Mouse (Mus musculus): ENCODE results near the gene Sfi1.
A peak's percentile ranks its signal among the peaks of the same experiment; 100 is the strongest.
"Not testable (repeated sequence)": the region's sequence is repeated elsewhere in the genome, so short reads cannot be mapped to it uniquely, and the experiment has no call there.

Sfi1 gene

GRCm38 (mm10) chr11:3193363-3193762 lies at the start of gene Sfi1:
Gene Sfi1 (minus strand): TSS chr11:3193463.
- DNase-seq (ENCODE audit: low read depth, low spot score) = no peak

- no peak for DNase-seq (ENCODE audit: low read depth, low spot score)
Measured at GRCm38 (mm10) chr11:3242395-3242794, 49.1 kb upstream of the Sfi1 start.

GRCm38 (mm10) chr11:3235277-3235676 lies 42.0 kb upstream of the Sfi1 start:
- DNase-seq (ENCODE audit: low read depth, low spot score) = no peak

- DNase-seq (ENCODE audit: low read depth, low spot score) = no peak
Measured at GRCm38 (mm10) chr11:3233704-3234103, 40.4 kb upstream of the Sfi1 start.

GRCm38 (mm10) chr11:3232248-3232647 lies 39.0 kb upstream of the Sfi1 start:
- DNase-seq (ENCODE audit: low read depth, low spot score) = no peak

GRCm38 (mm10) chr11:3227113-3227512 lies 33.9 kb upstream of the Sfi1 start:
- peak; percentile 24 for DNase-seq (ENCODE audit: low read depth, low spot score)

- DNase-seq (ENCODE audit: low read depth, low spot score) = no peak
Measured at GRCm38 (mm10) chr11:3223105-3223504, 29.8 kb upstream of the Sfi1 start.

- no peak for DNase-seq (ENCODE audit: low read depth, low spot score)
Measured at GRCm38 (mm10) chr11:3212526-3212925, 19.3 kb upstream of the Sfi1 start.

- no peak for DNase-seq (ENCODE audit: low read depth, low spot score)
Measured at GRCm38 (mm10) chr11:3206783-3207182, 13.5 kb upstream of the Sfi1 start.

GRCm38 (mm10) chr11:3205207-3205606 lies 11.9 kb upstream of the Sfi1 start:
- peak; percentile 20 for DNase-seq (ENCODE audit: low read depth, low spot score)

GRCm38 (mm10) chr11:3203771-3204170 lies 10.5 kb upstream of the Sfi1 start:
- no peak for DNase-seq (ENCODE audit: low read depth, low spot score)

- peak; percentile 89 for DNase-seq (ENCODE audit: low read depth, low spot score)
Measured at GRCm38 (mm10) chr11:3202781-3203441, 9.6 kb upstream of the Sfi1 start.

GRCm38 (mm10) chr11:3202231-3202701 lies 9.0 kb upstream of the Sfi1 start, which contains the start of gene Eif4enif1:
Gene Eif4enif1 (plus strand): TSS chr11:3202392.
- peak; percentile 97 for DNase-seq (ENCODE audit: low read depth, low spot score)

- DNase-seq (ENCODE audit: low read depth, low spot score) = peak; percentile 18
Measured at GRCm38 (mm10) chr11:3201326-3202230, 8.3 kb upstream of the Sfi1 start.

- not testable (repeated sequence) for DNase-seq (ENCODE audit: low read depth, low spot score)
Measured at GRCm38 (mm10) chr11:3200636-3201035, 7.4 kb upstream of the Sfi1 start.

GRCm38 (mm10) chr11:3182707-3183106 lies 10.6 kb downstream of the Sfi1 start:
- not testable (repeated sequence) for DNase-seq (ENCODE audit: low read depth, low spot score)

GRCm38 (mm10) chr11:3181971-3182370 lies 11.3 kb downstream of the Sfi1 start:
- DNase-seq (ENCODE audit: low read depth, low spot score) = not testable (repeated sequence)

GRCm38 (mm10) chr11:3181250-3181649 lies 12.0 kb downstream of the Sfi1 start:
- peak; percentile 21 for DNase-seq (ENCODE audit: low read depth, low spot score)

GRCm38 (mm10) chr11:3180510-3181160 lies 12.6 kb downstream of the Sfi1 start:
- not testable (repeated sequence) for DNase-seq (ENCODE audit: low read depth, low spot score)

- DNase-seq (ENCODE audit: low read depth, low spot score) = not testable (repeated sequence)
Measured at GRCm38 (mm10) chr11:3179726-3180092, 13.6 kb downstream of the Sfi1 start.

- not testable (repeated sequence) for DNase-seq (ENCODE audit: low read depth, low spot score)
Measured at GRCm38 (mm10) chr11:3178968-3179725, 14.1 kb downstream of the Sfi1 start.
